Mouse (Mus musculus) cerebellum, adult 11 months (tissue): ENCODE results near the gene AC134908.4.

Experiments
- DNase-seq: peaks from one replicate; pipeline ENCODE4 v3.0.0; 2022

The AC134908.4 gene

GRCm38 (mm10) chr17:25795609-25796092 lies at the start of gene AC134908.4:
Gene AC134908.4, minus strand, starts transcription at chr17:25795659.
- no peak for DNase-seq

DNA sequence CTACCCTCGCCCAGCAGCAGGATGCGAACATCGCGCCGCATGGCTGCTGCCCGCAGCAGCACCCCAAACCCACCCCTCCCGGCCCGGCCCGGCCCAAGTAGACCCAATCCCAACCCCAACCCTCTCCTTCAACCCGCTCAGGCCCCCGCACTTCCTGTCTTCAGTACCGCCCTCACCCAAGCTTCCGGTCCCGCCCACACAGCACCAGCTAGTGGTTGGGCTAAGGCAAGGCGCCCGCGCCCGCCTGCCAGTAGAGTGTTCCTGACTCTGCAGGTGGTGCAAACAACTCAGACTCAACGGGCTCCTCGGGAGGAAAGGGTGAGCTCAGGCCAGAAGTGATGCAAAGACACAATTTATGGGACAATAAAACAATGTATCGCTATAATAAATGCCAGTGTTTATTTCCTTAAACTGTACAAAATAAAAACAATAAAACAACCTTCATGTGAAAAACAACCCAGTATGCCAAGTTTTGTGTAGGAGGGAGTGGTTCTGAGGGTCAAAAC lies 49.0 kb upstream of the AC134908.4 start, which contains the start of gene Rhot2:
TSS of gene Rhot2 (minus strand) at position 456 of the 506 bp plus-strand sequence.
- DNase-seq = peak; percentile 90

- no peak for DNase-seq
These were observed 48.4 kb upstream of the AC134908.4 start for GRCm38 (mm10) chr17:25843636-25844395.

- DNase-seq = no peak
These were observed 47.7 kb upstream of the AC134908.4 start for GRCm38 (mm10) chr17:25843122-25843521.

- DNase-seq = no peak
These were observed 47.0 kb upstream of the AC134908.4 start for GRCm38 (mm10) chr17:25842509-25842908.

GRCm38 (mm10) chr17:25841117-25841880 lies 45.8 kb upstream of the AC134908.4 start, which contains the start of gene Gm20683:
Gene Gm20683, minus strand, starts transcription at chr17:25841763.
- DNase-seq = no peak

DNA sequence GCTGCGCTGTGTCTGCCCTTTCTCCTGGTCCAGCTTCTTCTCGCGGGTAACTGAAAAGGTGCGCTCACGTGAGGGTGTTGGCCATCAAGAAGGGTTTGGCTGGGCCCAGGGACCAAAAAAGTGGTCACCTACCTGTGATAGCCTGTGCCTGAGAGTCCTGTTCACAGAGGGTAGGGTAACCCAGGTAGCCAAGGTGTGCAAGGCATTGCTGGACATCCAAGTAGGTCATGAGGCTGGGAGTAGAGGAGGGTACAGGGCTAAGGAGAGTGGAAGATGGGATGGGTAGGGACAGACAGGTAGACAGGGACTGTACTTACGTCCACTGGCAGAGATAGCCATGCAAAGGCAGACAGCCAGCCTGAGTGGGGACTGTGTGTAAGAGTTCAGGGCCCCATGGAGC lies 45.1 kb upstream of the AC134908.4 start:
- DNase-seq = no peak

DNA sequence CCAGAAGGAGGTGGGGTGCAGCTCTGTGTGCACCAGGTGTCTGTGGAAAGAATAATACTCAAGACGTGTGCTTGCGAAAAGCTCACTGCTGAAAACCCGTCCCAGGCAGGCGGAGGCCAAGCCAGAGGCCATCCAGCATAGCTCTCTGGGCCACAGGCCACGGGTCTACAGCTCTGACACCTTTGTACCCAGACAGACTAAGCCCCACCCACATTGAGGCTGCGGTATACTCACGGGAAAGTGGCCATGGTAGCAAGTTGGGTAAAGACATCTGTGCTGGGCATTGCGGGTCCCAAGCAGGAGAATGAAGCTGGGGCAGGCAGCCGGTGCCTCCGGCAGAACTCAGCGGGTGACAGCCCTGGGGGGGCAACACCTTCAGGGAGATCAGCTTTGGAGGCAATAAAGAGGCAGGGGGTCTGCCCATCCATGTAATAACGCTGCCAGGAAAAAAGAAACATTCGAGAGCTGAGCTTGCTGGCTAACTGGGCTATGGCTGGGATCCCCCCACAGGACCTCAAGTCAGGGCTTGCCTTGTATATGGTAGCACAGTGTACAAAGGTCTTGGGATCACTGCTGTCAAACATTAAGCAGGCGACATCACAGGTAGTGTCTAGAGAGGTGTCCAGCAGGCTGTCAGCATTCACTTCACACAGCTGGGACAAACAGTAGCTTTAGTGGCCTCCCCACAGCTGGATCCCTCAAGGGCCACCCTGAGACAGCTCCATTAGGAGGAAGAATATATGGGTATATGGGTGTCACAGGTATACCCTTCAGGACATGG lies 44.2 kb upstream of the AC134908.4 start:
- DNase-seq = no peak

- DNase-seq = no peak
These were observed 43.4 kb upstream of the AC134908.4 start for GRCm38 (mm10) chr17:25838904-25839303.

DNA sequence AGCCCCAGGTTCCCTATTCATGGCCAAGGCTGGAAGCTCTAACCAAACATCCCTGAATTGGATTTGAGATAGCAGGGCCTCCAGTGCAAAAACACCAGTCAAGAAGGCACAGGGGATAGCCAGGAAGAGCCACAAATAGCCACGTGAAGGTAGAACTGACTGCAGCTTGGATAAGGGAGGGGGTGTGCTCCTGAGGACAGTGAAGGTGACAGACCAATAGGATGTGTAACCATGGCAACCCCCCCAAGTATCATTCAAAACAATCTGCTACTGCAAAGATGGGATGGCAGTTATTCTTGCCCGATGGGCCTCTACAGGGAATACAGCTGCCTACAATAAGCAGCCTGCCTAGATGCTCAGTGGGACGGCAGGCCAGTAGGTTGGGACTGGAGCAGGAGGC lies 42.1 kb upstream of the AC134908.4 start:
- no peak for DNase-seq

GRCm38 (mm10) chr17:25837076-25837410 lies 41.6 kb upstream of the AC134908.4 start, which contains the start of gene Rhbdl1:
Gene Rhbdl1, minus strand, starts transcription at chr17:25837295.
- peak; percentile 86 for DNase-seq

DNA sequence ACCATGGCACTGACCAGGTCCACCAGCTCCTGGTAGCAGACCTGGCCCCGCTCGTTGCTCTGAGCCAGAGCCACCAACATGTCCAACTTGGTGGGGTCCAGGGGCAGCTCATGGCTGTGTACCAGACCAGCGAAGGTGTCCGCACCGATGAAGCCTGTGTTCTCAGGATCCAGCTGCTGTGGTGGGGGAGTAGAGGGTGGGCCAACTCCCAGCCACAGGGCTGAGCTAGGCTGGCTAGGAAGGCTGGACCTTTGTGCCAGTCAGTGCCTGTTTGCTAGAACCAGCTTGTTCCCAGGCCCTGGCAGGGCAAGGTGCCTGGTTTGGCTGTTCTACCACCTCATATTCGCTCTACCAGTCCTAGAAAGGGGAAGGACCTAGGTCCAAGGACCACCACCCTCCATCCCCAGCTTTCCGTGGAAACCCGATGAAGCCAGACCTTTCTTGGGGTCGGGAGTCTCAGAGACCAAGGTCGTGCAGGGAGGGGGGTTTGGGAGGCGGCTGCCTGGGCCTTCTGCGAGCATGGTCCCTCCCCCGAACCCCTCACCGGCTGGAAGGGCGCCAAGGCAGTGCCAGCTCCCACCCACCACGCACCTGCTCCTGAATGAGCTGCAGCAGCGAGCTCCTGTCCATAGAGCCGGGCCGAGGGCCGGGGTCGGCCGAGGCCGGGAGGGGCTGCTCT lies 41.1 kb upstream of the AC134908.4 start:
- no peak for DNase-seq

DNA sequence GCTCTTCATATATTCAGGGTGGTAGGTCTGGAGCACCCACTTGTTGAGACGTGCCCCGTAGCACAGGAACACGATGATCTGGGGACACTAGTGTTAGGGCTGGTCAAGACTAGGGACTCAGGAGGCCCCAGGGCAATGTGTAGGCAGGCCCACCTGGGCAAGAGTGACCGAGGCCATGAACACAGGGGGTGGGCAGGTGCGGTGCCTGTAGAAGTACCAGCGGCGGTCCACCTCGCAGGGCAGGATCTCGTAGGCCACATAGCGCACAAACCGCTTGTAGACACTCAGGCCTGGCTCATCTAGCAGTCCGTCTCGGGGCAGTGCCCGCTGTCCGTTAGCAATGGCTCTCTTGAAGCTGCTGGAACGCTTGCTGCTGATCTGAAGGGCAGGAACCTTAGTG lies 40.4 kb upstream of the AC134908.4 start:
- DNase-seq = no peak

DNA sequence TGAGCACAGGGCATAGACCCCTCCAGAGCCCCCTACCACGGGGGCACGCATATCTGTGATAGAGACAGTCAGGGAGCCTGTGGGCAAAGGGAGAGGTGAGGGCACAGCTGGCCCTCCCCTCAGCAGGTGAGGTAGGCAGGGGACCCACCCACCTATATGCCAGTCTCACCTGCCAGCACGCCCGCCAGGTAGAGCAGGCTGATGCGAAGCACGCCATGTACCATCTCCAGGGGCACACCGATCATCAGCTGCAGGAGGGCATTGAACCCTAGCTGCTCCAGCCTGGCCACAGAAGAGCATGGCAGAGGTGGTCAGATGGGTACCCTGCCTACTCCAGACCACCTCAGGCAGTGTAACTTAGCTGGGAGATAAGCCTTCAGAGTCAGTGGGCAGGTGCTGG lies 39.8 kb upstream of the AC134908.4 start:
- DNase-seq = no peak

GRCm38 (mm10) chr17:25834595-25835222 lies 39.2 kb upstream of the AC134908.4 start:
- no peak for DNase-seq

GRCm38 (mm10) chr17:25833961-25834594 lies 38.6 kb upstream of the AC134908.4 start:
- DNase-seq = no peak

DNA sequence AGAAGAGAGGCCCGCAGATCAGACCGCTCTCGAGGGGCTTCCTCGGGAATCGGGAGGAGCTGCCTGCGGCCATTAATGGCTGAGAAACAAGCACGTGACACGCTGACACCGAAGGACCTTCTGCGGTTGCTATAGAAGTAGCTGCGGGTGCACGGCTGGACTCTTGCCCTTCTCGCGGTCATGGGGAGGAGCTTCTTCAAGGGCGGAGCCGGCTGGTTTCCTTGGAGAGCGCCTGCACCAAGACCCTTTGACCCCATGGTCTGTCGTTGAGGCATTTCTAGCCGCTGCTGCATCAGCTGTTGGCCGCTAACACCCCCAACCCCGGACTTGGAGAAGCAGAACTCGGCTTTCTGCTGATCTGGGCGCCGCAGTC lies 37.8 kb upstream of the AC134908.4 start, which contains the start of gene Stub1:
TSS of gene Stub1 (minus strand) at position 114 of the 373 bp plus-strand sequence.
- DNase-seq = peak; percentile 86

- DNase-seq = peak; percentile 99
These were observed 37.2 kb upstream of the AC134908.4 start for GRCm38 (mm10) chr17:25832436-25833290.

DNA sequence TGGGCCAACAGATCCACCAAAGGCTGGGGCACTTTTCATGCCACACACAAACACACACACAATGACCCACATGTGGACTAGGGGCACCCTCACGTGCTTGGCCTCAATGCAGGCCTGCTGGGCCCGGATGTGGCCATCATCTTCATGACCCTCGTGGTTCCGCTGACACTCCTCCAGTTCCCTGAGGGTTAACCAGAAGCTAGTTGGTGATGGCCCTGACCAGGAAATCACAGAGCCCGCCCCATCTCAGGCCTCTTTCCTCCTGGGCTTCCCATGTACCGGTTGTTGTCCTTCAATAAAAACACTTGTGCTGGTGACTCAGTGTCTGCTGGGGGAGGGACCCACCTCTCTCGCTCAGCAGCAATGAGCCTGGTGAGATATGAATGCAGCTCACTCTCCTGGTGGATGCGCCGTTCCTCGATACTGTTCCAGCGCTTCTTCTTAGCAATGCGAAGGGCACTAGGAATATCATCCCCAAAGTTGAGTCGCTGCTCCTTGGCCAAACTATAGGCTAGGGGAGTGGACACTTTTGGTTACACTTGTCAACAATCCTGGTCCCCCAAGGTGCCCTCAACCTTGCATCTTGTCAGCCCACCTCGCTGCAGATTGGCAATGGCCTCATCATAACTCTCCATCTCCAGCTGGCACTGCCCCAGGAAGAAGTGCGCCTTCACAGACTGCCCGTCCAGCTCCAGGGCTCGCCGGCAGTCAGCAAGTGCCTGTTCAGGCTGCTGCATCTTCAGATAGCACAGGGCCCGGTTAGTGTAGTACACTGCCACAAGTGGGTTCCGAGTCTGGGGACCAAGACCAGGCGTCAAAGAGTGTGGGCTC lies 36.2 kb upstream of the AC134908.4 start:
- no peak for DNase-seq
